Mouse (Mus musculus): ENCODE results near the gene Tmem209.

GRCm38 (mm10) chr6:30459811-30460749 is 49.5 kb downstream of the Tmem209 start:
- TF ChIP-seq MAZ (IDR thresholded peaks at IDR 0.05; ENCODE audit: low read depth, low read length) = no peak
- TF ChIP-seq JUND (IDR thresholded peaks at IDR 0.05; ENCODE audit: low read depth, low read length) = no peak
- no peak for TF ChIP-seq CTCF (IDR thresholded peaks at IDR 0.05 in 2 of 3, conservative IDR thresholded peaks at IDR 0.05 in 1 of 3; ENCODE audit: control insufficient read depth in 1 of 3, insufficient read depth in 1 of 3, low read depth in 2 of 3, low read length in 3 of 3, poor library complexity in 1 of 3, severe bottlenecking in 1 of 3)
- TF ChIP-seq EP300 (IDR thresholded peaks at IDR 0.05; ENCODE audit: low read depth in 1 of 2, low read length in 2 of 2) = no peak
- TF ChIP-seq UBTF (IDR thresholded peaks at IDR 0.05; ENCODE audit: borderline replicate concordance, insufficient read depth, low read depth, low read length) = no peak
- TF ChIP-seq MYC (IDR thresholded peaks at IDR 0.05; ENCODE audit: low read depth, low read length) = no peak
- no peak for TF ChIP-seq NRF1 (IDR thresholded peaks at IDR 0.05; ENCODE audit: insufficient read depth, low read depth, low read length, poor library complexity, severe bottlenecking)
- TF ChIP-seq ZNF384 (IDR thresholded peaks at IDR 0.05; ENCODE audit: low read depth, low read length) = no peak
